Mouse (Mus musculus): Measurements from ENCODE around the gene Rab23. TPM values are rescaled to one million over a fixed set of nuclear protein-coding genes. Genes with fewer than 3 reads are reported as not detected.

Rab23 gene
- polyA plus RNA-seq, 1 experiment from 2014 or later: 17.0 TPM

GRCm38 (mm10) chr1:33772106-33772505, 52.4 kb downstream of the Rab23 start:
- H3K4me1 ChIP-seq (replicated peaks; ENCODE audit: control insufficient read depth, insufficient read depth): no peaks in the 10 kb centered on the region
- H3K27ac ChIP-seq (replicated peaks): no peak overlapping the region
- no peak for ATAC-seq (ENCODE audit: low FRiP score, low TSS enrichment)
- DNase-seq (ENCODE audit: low spot score): no peak
- H3K27me3 ChIP-seq (ENCODE audit: control insufficient read depth, insufficient read depth, low read length): no peaks in the 10 kb centered on the region
- H3K4me3 ChIP-seq (ENCODE audit: low read depth, low read length): no peak overlapping the region
- TF ChIP-seq EP300 (optimal IDR thresholded peaks at IDR 0.05) (no peak), CTCF (IDR thresholded peaks at IDR 0.05; ENCODE audit: low read depth) (no peak)
- no peaks in the 10 kb centered on the region for H3K9me3 ChIP-seq (ENCODE audit: control insufficient read depth, low read length)
- peaks cover 22% of the 10 kb centered on the region for H3K36me3 ChIP-seq (ENCODE audit: control insufficient read depth, insufficient read depth, low read length)
- no peak overlapping the region for H3K9ac ChIP-seq (ENCODE audit: low read length)
- 87% methylated on average over 9 of the region's 9 CpGs for whole genome bisulfite sequencing
- H3K4me2 ChIP-seq (replicated peaks; ENCODE audit: low read depth): no peak overlapping the region

- no peak overlapping the region for H3K4me3 ChIP-seq (ENCODE audit: low read depth, low read length)
- H3K27me3 ChIP-seq (ENCODE audit: control insufficient read depth, insufficient read depth, low read length): no peaks in the 10 kb centered on the region
- ATAC-seq (ENCODE audit: low FRiP score, low TSS enrichment): no peak
- no peak for TF ChIP-seq EP300 (optimal IDR thresholded peaks at IDR 0.05)
- TF ChIP-seq CTCF (IDR thresholded peaks at IDR 0.05; ENCODE audit: low read depth): no peak
- no peak for DNase-seq (ENCODE audit: low spot score)
- peaks cover 14% of the 10 kb centered on the region for H3K36me3 ChIP-seq (ENCODE audit: control insufficient read depth, insufficient read depth, low read length)
- no peaks in the 10 kb centered on the region for H3K9me3 ChIP-seq (ENCODE audit: control insufficient read depth, low read length)
- no peak overlapping the region for H3K4me2 ChIP-seq (replicated peaks; ENCODE audit: low read depth)
- no peak overlapping the region for H3K27ac ChIP-seq (replicated peaks)
- H3K9ac ChIP-seq (ENCODE audit: low read length): no peak overlapping the region
- WGBS: 82% methylated on average over 14 of the region's 14 CpGs
- H3K4me1 ChIP-seq (replicated peaks; ENCODE audit: control insufficient read depth, insufficient read depth): no peaks in the 10 kb centered on the region
These were observed 56.5 kb downstream of the Rab23 start for GRCm38 (mm10) chr1:33776175-33776611.

GRCm38 (mm10) chr1:33784561-33784960, 64.9 kb downstream of the Rab23 start:
- 96% methylated on average over 5 of the region's 5 CpGs for WGBS
- no peak for TF ChIP-seq CTCF (IDR thresholded peaks at IDR 0.05; ENCODE audit: low read depth)
- TF ChIP-seq EP300 (optimal IDR thresholded peaks at IDR 0.05): no peak
- Histone ChIP-seq H3K36me3 (ENCODE audit: control insufficient read depth, insufficient read depth, low read length) (peaks cover 2% of the 10 kb centered on the region; the same call in 1 of the 2 replicates), H3K4me2 (replicated peaks; ENCODE audit: low read depth) (no peak overlapping the region), H3K4me3 (ENCODE audit: low read depth, low read length) (no peak overlapping the region), H3K9ac (ENCODE audit: low read length) (no peak overlapping the region), H3K27me3 (ENCODE audit: control insufficient read depth, insufficient read depth, low read length) (no peaks in the 10 kb centered on the region), H3K9me3 (ENCODE audit: control insufficient read depth, low read length) (no peaks in the 10 kb centered on the region), H3K27ac (replicated peaks) (no peak overlapping the region), H3K4me1 (replicated peaks; ENCODE audit: control insufficient read depth, insufficient read depth) (no peaks in the 10 kb centered on the region)
- DNase-seq (ENCODE audit: low spot score): no peak
- ATAC-seq (ENCODE audit: low FRiP score, low TSS enrichment): no peak

GRCm38 (mm10) chr1:33788072-33788471, 68.4 kb downstream of the Rab23 start:
- Histone ChIP-seq H3K9me3 (ENCODE audit: control insufficient read depth, low read length) (no peaks in the 10 kb centered on the region), H3K36me3 (ENCODE audit: control insufficient read depth, insufficient read depth, low read length) (peaks cover 2% of the 10 kb centered on the region; the same call in 1 of the 2 replicates), H3K9ac (ENCODE audit: low read length) (no peak overlapping the region), H3K4me2 (replicated peaks; ENCODE audit: low read depth) (no peak overlapping the region), H3K4me1 (replicated peaks; ENCODE audit: control insufficient read depth, insufficient read depth) (no peaks in the 10 kb centered on the region), H3K27me3 (ENCODE audit: control insufficient read depth, insufficient read depth, low read length) (no peaks in the 10 kb centered on the region), H3K27ac (replicated peaks) (no peak overlapping the region), H3K4me3 (ENCODE audit: low read depth, low read length) (no peak overlapping the region)
- no peak for TF ChIP-seq CTCF (IDR thresholded peaks at IDR 0.05; ENCODE audit: low read depth)
- no peak for TF ChIP-seq EP300 (optimal IDR thresholded peaks at IDR 0.05)
- ATAC-seq (ENCODE audit: low FRiP score, low TSS enrichment) (no peak), DNase-seq (ENCODE audit: low spot score) (no peak)
- WGBS: 62% methylated on average over 5 of the region's 5 CpGs

- Histone ChIP-seq H3K4me2 (replicated peaks; ENCODE audit: low read depth) (no peak overlapping the region), H3K4me3 (ENCODE audit: low read depth, low read length) (no peak overlapping the region), H3K27me3 (ENCODE audit: control insufficient read depth, insufficient read depth, low read length) (no peaks in the 10 kb centered on the region), H3K9ac (ENCODE audit: low read length) (no peak overlapping the region), H3K27ac (replicated peaks) (no peak overlapping the region), H3K36me3 (ENCODE audit: control insufficient read depth, insufficient read depth, low read length) (peaks cover 2% of the 10 kb centered on the region; the same call in 1 of the 2 replicates), H3K4me1 (replicated peaks; ENCODE audit: control insufficient read depth, insufficient read depth) (no peaks in the 10 kb centered on the region), H3K9me3 (ENCODE audit: control insufficient read depth, low read length) (no peaks in the 10 kb centered on the region)
- ATAC-seq (ENCODE audit: low FRiP score, low TSS enrichment) (no peak), DNase-seq (ENCODE audit: low spot score) (no peak)
- 28% methylated on average over 3 of the region's 3 CpGs for WGBS
- TF ChIP-seq EP300 (optimal IDR thresholded peaks at IDR 0.05): no peak
- no peak for TF ChIP-seq CTCF (IDR thresholded peaks at IDR 0.05; ENCODE audit: low read depth)
These were observed 68.8 kb downstream of the Rab23 start for GRCm38 (mm10) chr1:33788493-33788892.

Other genes starting within 250 kb of the Rab23 start
- 13.1 and 13.6 TPM in 2 replicates for gene Prim2, start 50.1 kb upstream of the Rab23 start, polyA plus RNA-seq (2015; fragmentation: Nextera tagmentation; extraction: Ambion mirVana)
- gene Bag2, start 37.9 kb downstream of the Rab23 start, polyA plus RNA-seq (2015; fragmentation: Nextera tagmentation; extraction: Ambion mirVana): 52.0 and 52.5 TPM in 2 replicates
- 7.1 and 7.6 TPM in 2 replicates for gene Zfp451, start 94.7 kb downstream of the Rab23 start, polyA plus RNA-seq (2015; fragmentation: Nextera tagmentation; extraction: Ambion mirVana)
- 0.86 and 0.91 TPM in 2 replicates for gene Bend6, start 187.9 kb downstream of the Rab23 start, polyA plus RNA-seq (2015; fragmentation: Nextera tagmentation; extraction: Ambion mirVana)
- 16.4 and 17.1 TPM in 2 replicates for gene Dst, start 188.3 kb downstream of the Rab23 start, polyA plus RNA-seq (2015; fragmentation: Nextera tagmentation; extraction: Ambion mirVana)

All from stomach, postnatal 0 days (tissue).